Mouse (Mus musculus): ENCODE data around the gene Zfp235.

Gene Zfp235

DNA sequence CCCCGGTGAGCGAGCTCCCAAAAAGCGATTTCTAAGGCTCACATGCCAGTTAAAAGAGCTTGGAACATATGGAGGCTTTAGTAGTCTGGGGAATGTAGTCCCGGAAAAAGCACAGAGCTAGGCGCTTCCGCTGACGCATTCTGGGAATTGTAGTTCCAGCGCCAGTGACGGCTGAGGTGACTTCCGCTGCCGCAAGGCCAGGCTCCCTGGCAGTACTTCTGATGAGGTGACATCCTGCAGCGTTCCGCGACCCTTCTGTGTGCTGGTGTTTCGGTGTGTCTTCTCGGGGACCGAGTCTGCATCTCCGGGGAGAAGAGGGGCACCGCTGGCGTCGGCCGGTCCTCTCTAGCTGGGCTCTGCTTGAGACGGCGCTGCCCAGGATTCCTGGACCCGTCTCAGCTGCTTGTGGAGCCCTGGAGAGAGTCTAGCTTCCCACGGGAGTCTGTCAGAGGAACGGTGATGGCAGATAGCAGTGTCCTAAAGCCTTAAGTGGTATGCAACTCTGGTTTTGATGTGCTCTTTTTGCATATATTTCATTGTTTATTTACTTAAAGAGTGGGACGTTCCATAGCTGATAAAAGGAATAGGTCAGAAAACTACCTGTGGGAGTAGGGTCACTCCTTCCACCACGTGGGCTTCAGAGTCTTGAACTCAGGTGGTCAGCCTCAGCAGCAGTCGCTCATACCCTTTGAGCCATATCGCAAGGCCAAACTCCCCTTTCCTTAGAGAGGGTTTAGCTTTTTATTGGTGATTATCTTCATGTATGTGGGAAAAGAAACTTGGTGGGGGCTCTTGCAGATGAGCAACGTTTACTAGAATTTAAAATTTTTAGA is at the start of gene Zfp235:
Gene Zfp235, plus strand, starts transcription at position 174 of the 833 bp plus-strand sequence.
- peak; percentile 74 to 77 for DNase-seq (ENCODE audit: low spot score in 2 of 2)

DNA sequence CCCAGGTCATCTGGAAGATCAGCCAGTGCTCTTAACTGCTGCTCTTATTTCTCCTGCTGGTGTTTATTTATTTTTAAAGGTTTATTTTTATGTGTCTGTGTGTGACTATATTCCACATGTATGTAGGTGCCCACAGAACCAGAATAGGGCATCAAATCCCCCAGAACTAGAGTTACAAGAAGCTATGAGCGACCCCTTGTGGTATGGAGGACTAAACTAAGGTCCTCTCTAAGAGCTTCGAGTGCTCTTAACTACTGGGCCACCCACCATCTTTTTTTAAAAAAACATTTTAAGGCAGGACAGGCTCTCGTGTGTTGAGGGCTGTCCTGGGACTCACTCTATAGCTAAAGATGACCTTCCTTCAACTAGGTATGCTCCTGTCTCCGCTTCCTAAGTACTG is 47.1 kb upstream of the Zfp235 start:
- no peak for DNase-seq (ENCODE audit: low spot score in 2 of 2)

DNA sequence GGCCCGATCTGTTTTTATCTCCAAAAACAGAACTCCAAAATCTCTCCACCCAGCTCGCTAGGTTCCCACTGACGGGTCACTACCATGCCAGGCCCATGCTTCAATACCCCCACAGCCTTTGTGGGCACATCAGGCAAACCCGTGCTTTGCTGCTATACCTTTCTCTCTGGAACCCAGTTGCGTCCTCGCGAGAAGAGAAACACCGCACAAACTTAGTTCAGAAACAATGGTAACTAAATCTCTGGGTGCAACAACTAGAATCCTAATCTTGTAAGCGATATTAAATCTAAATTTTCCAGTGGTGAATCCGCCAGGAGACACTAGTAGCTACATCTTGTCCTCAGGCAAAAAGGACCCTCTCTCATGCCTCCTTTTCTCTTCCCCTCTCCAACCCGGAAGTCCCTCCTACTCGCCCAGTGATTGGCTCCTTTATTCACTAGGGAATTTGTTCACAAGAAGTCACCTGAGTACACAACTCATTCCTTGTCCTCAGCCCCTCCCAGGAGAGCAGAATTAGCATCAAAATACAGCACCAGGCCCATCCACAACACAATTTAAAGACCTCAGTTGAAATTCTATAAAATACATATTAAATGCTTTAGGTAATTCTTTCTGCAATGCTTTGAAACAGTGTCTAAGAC is 46.4 kb upstream of the Zfp235 start:
- no peak for DNase-seq (ENCODE audit: low spot score in 2 of 2)

DNA sequence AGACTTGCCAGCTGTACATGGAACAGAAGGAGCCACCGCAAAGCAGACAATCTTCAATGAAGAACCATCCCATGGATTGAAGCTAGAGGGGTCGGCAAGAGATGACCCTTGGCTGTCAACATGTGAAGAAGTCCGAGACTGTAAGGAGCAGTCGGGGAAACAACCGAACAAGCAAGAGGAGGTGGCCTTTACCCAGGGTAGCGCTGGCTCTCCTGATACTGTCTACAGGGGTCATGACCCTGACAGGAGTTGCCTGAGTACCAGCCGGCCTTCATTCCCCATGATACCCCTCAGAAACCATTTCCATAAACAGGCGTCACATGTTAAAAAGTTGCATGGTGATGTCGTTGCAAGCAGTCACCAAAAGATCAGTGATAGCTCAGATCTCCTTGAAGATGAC is 29.6 kb upstream of the Zfp235 start:
- DNase-seq (ENCODE audit: low spot score in 2 of 2): peak in 1 of 2 experiments; percentile 60

DNA sequence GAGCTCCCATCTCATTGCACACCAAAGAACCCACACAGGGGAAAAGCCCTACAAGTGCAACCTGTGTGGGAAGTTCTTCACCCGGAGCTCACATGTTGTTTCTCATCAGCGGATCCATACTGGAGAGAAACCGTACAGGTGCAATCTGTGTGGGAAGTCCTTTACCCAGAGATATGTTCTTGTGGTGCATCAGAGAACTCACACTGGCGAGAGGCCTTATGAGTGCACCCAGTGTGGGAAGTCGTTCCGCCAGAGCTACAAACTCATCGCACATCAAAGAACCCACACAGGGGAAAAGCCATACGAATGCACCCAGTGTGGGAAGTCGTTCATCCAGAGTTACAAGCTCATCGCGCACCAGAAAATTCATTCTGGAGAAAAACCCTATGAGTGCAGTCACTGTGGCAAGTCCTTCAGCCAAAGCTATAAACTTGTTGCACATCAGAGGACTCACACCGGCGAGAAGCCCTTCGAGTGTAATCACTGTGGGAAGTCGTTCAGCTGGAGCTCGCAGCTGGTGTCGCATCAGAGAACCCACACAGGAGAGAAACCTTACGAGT is 28.7 kb upstream of the Zfp235 start:
- DNase-seq (ENCODE audit: low spot score in 2 of 2): no peak

DNA sequence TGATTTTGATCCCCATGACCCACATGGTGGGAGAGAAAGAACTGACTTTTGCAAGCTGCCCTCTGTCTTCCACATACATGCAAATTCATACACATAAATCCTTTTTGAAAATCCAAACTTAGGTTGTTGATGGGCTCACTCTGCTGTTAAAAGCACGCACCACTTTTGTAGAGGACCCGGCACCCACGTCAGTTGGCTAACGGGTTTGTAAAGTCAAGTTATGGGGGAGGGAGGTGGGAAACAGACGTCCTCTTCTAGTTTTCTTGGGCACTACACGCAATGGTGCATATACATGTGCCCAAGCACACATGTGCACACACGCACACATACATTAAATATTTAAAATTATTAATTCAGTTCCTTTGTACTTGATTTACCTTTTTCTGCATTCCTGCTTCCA is 23.1 kb upstream of the Zfp235 start:
- DNase-seq (ENCODE audit: low spot score in 2 of 2): no peak

DNA sequence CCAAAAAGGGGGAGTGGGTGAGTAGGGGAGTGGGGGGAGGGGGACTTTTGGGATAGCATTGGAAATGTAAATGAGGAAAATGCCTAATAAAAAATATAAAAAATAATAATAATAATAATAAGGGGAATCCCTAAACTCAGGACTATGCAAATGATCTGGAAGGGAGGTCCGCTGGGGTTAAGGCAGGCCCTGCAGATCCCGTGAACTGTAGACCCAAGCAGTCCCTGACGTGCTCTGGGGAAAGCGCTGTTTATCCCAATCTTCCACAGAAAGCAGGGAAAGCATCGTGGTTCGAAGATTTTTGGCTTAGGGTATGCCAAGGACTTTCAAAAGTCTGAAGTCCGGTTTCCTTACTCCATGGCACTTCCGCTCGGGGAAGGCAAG is 22.2 kb upstream of the Zfp235 start:
- DNase-seq (ENCODE audit: low spot score in 2 of 2): no peak

DNA sequence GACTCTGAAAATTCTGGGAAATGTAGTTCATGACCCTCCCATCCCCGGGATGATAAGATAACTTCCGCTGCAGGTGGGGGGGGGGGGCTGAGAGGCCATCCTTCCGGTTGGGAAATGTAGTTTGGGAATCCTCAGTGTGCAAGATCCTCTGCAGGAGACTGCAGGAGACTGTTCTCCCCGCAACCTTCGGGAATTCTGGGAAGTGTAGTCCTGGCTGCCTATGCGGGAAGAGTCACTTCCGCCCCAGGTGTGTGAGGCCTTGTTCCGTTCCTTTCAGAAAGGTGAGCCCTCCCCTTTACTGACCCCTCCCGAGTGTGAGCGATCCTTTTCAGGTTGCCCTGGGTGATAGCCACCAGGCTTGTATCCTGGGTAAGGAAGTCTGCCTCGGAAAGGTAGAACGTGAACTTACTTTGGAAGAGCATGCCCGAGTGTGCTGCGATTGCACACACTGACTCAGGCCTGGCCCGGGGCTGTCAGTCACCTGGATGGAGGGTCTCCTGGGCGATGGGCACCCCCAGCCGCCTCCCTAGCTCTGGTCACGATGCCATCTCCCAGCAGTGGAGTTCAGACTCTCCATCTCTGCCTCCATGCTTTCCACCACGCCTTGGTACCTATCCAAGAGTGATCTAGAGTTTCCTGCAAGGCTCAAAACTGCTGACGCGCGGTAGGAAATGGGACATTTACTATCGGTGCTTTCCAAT is 21.7 kb upstream of the Zfp235 start, which contains the start of gene Zfp112:
Gene Zfp112, plus strand, starts transcription at position 159 of the 701 bp plus-strand sequence.
- peak in 1 of 2 experiments; percentile 70 for DNase-seq (ENCODE audit: low spot score in 2 of 2)

DNA sequence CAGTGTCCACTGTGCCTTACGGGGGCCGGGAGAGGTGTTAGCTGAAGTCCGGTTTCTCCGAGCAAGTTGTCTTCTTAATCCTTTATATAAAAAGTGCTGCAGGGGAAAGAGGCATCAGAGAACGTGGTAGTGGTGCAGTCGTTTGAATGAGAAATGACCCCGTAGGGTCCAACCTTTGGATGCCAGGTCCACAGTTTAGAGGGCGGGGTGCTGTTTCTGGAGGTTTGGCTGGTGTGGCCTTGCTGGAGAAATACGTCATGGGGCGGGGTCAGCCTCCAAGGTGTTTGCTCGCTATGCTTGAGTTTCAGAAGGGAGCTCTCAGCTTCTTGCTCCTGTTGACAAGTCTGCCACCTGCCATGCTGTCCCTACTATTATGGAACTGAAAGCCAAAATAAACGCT is 21.0 kb upstream of the Zfp235 start:
- DNase-seq (ENCODE audit: low spot score in 2 of 2): peak in 1 of 2 experiments; percentile 26

DNA sequence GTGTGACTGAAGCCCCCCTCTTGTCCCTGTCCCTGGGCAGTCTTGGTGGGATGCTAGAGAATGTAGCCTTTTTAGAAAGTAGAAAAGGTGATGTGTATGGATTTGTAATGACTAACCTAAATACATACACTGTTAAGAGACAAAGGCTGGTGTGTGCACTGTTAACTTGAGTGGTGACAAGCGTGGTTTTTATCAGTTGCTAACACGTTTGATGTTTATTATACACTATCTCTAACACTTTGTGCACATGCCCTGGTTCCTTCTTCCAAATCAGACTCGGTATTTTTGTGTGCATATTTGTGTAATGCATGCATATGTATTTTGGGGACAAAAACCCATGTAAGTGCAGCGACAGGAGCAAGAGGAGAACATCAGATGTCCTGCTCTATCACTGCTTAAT is 17.3 kb upstream of the Zfp235 start:
- no peak for DNase-seq (ENCODE audit: low spot score in 2 of 2)

DNA sequence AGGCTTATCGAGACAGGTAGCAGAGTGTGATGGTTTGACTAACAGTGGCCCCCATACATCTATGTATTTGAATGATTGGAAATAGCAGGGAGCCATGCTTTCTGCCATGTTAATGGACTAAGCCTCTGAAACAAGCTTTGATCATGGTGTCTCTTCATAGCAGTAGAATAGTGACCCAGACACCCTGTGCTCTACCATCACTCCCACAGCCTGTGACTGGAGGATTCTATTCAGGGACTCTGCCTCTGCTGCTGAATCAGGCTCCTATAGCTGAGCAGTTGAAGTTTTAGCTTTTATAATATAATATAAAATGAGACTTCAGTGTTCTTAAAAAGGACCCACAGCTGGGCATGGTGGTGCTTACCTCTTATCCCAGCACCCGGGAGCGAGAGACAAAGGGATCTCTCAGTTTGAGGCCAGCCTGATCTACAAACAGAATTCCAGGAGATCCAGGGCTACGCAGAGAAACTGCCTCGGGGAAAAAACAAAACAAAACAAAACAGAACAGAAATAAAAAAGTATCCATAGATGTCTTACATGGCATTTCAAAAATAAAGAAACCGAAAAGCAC is 459 bp upstream of the Zfp235 start:
- DNase-seq (ENCODE audit: low spot score in 2 of 2): no peak

DNA sequence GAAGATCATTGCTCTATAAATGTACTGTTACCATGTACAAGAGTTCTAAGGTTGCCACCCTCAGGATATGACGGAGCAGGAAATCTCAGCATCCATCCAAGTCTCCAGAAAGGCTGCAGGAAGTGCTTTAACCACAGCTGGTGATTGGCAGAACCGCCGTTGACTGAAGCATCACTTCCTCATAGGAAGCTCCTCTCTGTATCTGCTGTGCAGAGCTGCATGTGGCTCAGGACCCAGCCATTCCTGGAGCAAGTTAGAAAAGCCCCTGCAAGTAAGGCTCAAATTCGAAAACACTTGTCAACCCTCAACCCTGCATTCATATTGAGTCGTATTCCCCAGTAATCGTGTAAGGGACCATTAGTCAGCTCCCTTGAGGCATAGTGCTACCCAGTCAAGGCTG is 8.6 kb downstream of the Zfp235 start:
- no peak for DNase-seq (ENCODE audit: low spot score in 2 of 2)

DNA sequence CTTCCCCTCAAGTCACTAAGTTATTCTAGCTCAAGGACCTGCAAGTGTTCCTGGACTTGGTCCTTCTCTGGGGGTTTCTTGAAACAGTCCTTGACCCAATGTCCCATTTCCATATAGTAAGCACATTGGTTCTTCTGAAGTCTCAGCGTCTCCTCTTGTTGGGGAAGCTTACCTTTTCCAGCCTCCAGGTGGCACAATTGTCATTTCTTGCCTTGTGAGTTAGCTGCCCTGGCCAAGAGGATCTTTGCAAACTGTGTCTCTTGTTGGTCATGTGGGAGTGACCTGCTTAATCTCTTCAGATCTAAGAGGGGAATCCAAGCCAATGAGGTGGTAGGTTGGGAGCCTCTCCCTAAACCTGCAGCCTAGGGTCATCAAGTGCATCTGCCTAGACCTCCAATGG is 19.3 kb downstream of the Zfp235 start:
- no peak for DNase-seq (ENCODE audit: low spot score in 2 of 2)

DNA sequence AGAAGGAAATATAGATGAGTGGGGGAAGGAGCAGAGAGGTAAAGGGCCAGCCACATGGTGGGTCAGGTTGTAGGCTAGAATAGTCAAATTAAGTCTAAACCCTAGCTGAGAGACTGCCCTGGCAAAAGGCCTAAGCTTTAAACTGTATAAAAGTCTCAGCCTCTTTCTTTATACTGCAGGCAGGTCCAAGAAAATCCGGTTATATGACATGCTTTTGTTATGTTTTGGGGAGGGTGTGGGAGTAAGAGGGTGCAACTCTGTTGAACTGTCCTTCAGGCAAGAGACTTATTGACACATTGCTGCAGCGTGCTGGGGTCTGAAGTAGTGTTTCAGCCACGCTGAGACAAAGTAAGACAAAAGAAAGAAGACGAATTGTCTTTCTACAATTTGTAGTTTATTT is 38.2 kb downstream of the Zfp235 start:
- no peak for DNase-seq (ENCODE audit: low spot score in 2 of 2)

DNA sequence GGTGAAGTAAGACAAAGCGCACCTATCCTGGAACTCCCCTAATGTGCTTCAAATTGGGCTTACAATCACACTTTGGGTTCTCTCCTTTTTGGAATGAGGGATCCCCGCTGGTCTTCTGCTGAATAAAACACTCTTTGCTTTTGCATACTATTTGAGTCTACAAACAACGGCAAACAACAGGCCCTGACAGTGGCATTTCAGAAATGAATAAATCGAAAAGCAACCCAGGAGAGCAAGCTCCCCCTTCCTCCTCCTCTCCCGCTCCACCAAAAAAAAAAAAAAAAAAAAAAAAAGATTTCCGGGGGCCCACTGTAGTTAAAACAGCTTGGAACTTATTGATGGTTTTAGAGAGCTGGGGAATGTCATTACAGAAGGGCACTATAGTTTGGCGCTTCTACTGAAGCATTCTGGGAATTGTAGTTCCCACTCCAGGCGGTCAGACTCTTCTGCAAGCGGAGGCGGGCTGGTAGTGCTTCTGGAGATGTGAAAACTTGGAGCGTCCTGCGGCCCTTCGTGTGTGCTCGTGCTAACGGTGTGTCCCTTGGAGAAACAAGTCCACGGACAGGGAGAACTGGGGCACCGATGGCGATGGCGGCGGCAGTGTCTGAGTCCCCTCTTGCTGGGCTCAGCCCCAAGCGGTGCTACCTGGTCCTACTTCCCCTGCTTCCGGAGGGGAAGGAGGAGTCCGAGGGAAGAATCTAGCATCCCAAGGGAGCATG is 40.8 kb downstream of the Zfp235 start, which contains the start of gene Zfp114:
Gene Zfp114, plus strand, starts transcription at position 443 of the 719 bp plus-strand sequence.
- DNase-seq (ENCODE audit: low spot score in 2 of 2): peak; percentile 67

DNA sequence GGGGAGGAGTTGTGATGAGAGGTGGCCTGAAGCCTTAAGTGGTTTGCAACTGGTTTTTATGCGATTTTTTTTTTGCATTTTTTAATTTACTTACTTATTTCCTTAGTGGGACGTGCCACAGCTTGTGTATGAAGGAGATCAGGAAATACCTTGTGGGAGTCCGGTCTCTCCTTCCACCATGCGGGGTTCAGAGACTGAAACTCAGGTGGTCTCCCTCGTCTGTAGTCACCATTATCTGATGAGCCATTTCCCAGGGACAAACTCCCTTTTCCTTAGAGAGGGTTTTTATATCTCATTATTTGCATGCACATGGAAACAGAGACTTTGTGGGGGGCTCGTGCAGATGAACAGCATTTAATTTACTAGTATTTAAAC is 41.4 kb downstream of the Zfp235 start:
- DNase-seq (ENCODE audit: low spot score in 2 of 2): no peak

DNA sequence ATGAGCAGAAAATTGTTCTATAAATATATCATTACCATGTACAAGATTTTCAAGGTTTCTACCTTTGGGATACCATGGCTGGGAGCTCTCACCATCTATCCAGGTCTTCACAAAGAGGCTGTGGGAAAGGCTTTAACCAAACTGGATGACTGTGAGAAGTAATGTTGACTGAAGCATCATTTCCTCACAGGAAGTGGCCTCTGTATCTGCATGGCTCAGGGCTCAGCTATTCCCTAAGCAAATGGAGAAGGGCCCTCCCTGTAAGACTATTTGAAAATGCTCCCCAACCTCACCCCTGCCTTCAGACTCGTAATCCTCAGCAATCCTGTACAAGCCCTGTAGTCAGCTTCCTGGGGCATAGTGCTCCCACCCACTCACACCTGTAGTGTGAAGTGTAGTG is 53.6 kb downstream of the Zfp235 start:
- no peak for DNase-seq (ENCODE audit: low spot score in 2 of 2)

DNA sequence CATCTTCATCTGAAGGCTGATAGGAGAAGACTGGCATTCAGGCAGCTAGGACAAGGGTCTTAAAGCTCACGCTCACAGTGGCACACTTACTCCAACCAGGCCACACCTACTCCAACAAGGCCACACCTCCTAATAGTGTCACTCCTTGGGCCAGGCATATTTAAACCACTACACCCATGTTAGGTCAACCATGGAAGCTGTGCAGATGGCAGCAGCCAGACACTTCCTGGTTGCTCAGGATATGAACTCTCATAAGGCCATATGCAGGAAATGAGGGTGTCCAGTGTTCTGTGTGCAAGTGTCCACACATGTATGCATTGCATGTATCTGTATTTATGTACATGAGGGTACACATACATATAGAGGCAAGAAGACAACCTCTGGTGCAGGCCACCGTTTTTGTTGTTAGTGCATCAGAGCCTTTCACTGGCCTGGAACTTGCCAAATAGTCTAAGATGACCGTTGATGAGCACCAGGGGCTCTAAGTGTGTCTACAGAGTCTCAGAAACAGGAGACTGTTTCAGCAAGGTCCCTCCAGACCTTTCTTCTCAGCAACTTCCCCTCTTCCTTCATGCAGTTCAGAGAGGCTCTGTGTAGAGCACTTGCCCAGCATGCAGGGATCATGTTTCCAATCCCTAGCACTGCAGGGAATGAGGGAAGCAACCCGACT is 55.1 kb downstream of the Zfp235 start:
- DNase-seq (ENCODE audit: low spot score in 2 of 2): no peak

DNA sequence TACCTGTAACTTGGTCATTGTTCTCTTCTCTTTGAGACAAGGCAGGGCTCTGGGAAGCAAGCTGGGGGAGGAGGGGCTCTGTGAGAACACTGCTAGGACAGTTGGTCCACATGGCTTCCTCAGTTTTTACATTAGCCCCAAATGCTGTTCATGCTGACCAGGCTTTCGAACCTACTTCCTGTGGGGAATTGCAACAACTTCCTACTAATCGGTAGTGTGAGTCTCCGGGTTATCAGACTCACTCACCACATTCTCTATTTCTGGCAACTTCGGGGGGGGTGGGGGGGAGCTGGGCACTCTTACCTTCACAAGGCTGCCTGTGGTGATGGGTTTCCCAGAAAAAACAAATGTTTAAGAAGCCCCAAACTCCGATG is 55.6 kb downstream of the Zfp235 start:
- DNase-seq (ENCODE audit: low spot score in 2 of 2): no peak

DNA sequence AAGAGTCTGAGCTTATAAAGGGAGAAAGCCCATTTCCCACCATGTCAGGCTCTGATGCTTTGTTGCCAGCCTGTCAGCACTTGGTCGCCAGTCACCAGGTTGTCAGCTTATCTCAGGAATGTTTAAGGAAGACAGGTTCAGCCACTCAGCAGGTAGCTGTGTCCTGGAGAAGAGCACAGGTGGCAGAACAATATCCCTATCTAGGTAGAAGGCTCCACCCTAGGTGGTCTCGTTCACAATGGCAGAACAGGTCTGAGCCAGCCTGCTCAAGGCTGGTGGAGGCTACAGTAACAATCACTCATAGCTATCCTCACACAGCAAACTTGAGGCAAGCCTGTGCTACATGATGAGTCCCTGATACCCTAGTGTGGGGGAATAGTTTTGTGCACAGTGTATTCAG is 57.4 kb downstream of the Zfp235 start:
- DNase-seq (ENCODE audit: low spot score in 2 of 2): no peak
